Mouse (Mus musculus): Measurements from ENCODE around the gene Olfr608.
"Not testable (repeated sequence)": the region's sequence is repeated elsewhere in the genome, so short reads cannot be mapped to it uniquely, and the experiment has no call there.

DNA sequence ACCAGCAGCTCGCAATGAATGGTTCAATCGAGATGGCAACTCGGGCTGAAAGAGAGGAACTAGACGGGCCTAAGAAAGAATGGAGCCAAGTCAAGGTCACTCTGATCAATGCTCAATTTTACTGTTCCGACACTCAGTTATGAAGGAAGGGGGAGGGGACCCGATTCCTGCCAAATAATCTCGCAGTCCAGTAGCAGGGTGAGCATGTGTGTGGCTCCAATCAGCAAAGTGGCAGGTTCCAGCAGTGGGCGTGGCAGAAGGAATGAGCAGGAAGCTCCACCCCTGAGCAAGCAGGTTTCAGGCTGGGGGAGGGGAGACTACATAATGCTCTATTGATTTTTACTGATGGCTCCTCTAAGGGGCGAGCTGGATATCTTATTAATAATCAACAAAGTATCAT lies 7.4 kb downstream of the Olfr608 start:
- not testable (repeated sequence) for TF ChIP-seq CTCF, EP300 (IDR thresholded peaks at IDR 0.05; ENCODE audit: low read depth)
